Mouse (Mus musculus) CH12F3 (cell line): ENCODE results near the gene Retreg3.

Source experiments
- in situ Hi-C: fragments of 300-500 bp; cut with MboI; formaldehyde crosslinking; loops from 2 replicates; pipeline ENCODE4 v1.14.3; 2020; ENCODE audit warnings: low sequenced_read_pairs

Gene Retreg3

GRCm38 (mm10) chr11:101120545-101121188 lies 974 bp upstream of the Retreg3 start:
- in situ Hi-C loops = no loop called here

GRCm38 (mm10) chr11:101119131-101119760 lies 447 bp downstream of the Retreg3 start:
- in situ Hi-C loops = no loop called here

GRCm38 (mm10) chr11:101118105-101118504 lies 1.6 kb downstream of the Retreg3 start:
- in situ Hi-C loops = no loop called here

- in situ Hi-C loops = no loop called here
These were observed 4.1 kb downstream of the Retreg3 start for GRCm38 (mm10) chr11:101115564-101115963.

GRCm38 (mm10) chr11:101112186-101112585 lies 7.5 kb downstream of the Retreg3 start:
- in situ Hi-C loops = no loop called here

- in situ Hi-C loops = no loop called here
These were observed 8.5 kb downstream of the Retreg3 start for GRCm38 (mm10) chr11:101111178-101111577.

- in situ Hi-C loops = no loop called here
These were observed 9.0 kb downstream of the Retreg3 start for GRCm38 (mm10) chr11:101110708-101111107.

GRCm38 (mm10) chr11:101109351-101109750 lies 10.3 kb downstream of the Retreg3 start:
- in situ Hi-C loops = no loop called here

- in situ Hi-C loops = no loop called here
These were observed 16.7 kb downstream of the Retreg3 start for GRCm38 (mm10) chr11:101103011-101103410.

- in situ Hi-C loops = no loop called here
These were observed 21.5 kb downstream of the Retreg3 start for GRCm38 (mm10) chr11:101098231-101098630.

GRCm38 (mm10) chr11:101095314-101096024 lies 24.2 kb downstream of the Retreg3 start, which contains the start of gene Psmc3ip:
Gene Psmc3ip, minus strand, starts transcription at chr11:101095436.
- in situ Hi-C loops = no loop called here

GRCm38 (mm10) chr11:101094930-101095313 lies 24.8 kb downstream of the Retreg3 start:
- in situ Hi-C loops = no loop called here

- in situ Hi-C loops = no loop called here
These were observed 29.8 kb downstream of the Retreg3 start for GRCm38 (mm10) chr11:101089931-101090330.

- in situ Hi-C loops = no loop called here
These were observed 32.0 kb downstream of the Retreg3 start for GRCm38 (mm10) chr11:101087682-101088055.

GRCm38 (mm10) chr11:101086756-101087681 lies 32.7 kb downstream of the Retreg3 start, which contains the start of gene Mlx:
Gene Mlx, plus strand, starts transcription at chr11:101087277.
- in situ Hi-C loops = no loop called here

GRCm38 (mm10) chr11:101086323-101086674 lies 33.4 kb downstream of the Retreg3 start:
- in situ Hi-C loops = no loop called here

- in situ Hi-C loops = no loop called here
These were observed 33.9 kb downstream of the Retreg3 start for GRCm38 (mm10) chr11:101085617-101086322.

GRCm38 (mm10) chr11:101084811-101085210 lies 34.9 kb downstream of the Retreg3 start:
- in situ Hi-C loops = no loop called here

GRCm38 (mm10) chr11:101084246-101084645 lies 35.4 kb downstream of the Retreg3 start:
- in situ Hi-C loops = no loop called here

GRCm38 (mm10) chr11:101083083-101083697 lies 36.5 kb downstream of the Retreg3 start:
- in situ Hi-C loops = no loop called here
